Mouse (Mus musculus) spleen, postnatal 4 days (tissue): ENCODE data around the gene Gltp.

ENCODE experiments used
- DNase-seq, 2 experiments: peaks; one replicate each; pipeline ENCODE4 v3.0.0; 2022; ENCODE audit warnings: low spot score in 2 of 2

Gltp gene

GRCm38 (mm10) chr5:114702403-114703392 is 11.9 kb upstream of the Gltp start:
- DNase-seq = peak in 1 of 2 experiments; percentile 39

GRCm38 (mm10) chr5:114699015-114699414 is 8.2 kb upstream of the Gltp start:
- DNase-seq = no peak

- DNase-seq = no peak
These were observed 7.4 kb upstream of the Gltp start for GRCm38 (mm10) chr5:114698044-114698746.

GRCm38 (mm10) chr5:114696939-114697338 is 6.2 kb upstream of the Gltp start:
- DNase-seq = no peak

- no peak for DNase-seq
These were observed 5.0 kb upstream of the Gltp start for GRCm38 (mm10) chr5:114695775-114696174.

GRCm38 (mm10) chr5:114689700-114690366 is 951 bp downstream of the Gltp start:
- DNase-seq = peak in 1 of 2 experiments; percentile 40

GRCm38 (mm10) chr5:114688703-114689102 is 2.1 kb downstream of the Gltp start:
- DNase-seq = no peak

- no peak for DNase-seq
These were observed 2.9 kb downstream of the Gltp start for GRCm38 (mm10) chr5:114687901-114688300.

- DNase-seq = no peak
These were observed 4.0 kb downstream of the Gltp start for GRCm38 (mm10) chr5:114686726-114687210.

- no peak for DNase-seq
These were observed 4.8 kb downstream of the Gltp start for GRCm38 (mm10) chr5:114685986-114686385.

- no peak for DNase-seq
These were observed 9.1 kb downstream of the Gltp start for GRCm38 (mm10) chr5:114681717-114682116.

- DNase-seq = no peak
These were observed 10.0 kb downstream of the Gltp start for GRCm38 (mm10) chr5:114680676-114681285.

- DNase-seq = no peak
These were observed 10.8 kb downstream of the Gltp start for GRCm38 (mm10) chr5:114679841-114680591.

- DNase-seq = no peak
These were observed 16.2 kb downstream of the Gltp start for GRCm38 (mm10) chr5:114674594-114674993.

GRCm38 (mm10) chr5:114673114-114673513 is 17.7 kb downstream of the Gltp start:
- no peak for DNase-seq

- no peak for DNase-seq
These were observed 21.8 kb downstream of the Gltp start for GRCm38 (mm10) chr5:114669014-114669413.

- peak; percentile 99 to 100 for DNase-seq
These were observed 23.4 kb downstream of the Gltp start for GRCm38 (mm10) chr5:114667228-114667856.

- no peak for DNase-seq
These were observed 24.1 kb downstream of the Gltp start for GRCm38 (mm10) chr5:114666659-114667058.

- DNase-seq = no peak
These were observed 26.0 kb downstream of the Gltp start for GRCm38 (mm10) chr5:114664750-114665149.

- no peak for DNase-seq
These were observed 26.6 kb downstream of the Gltp start for GRCm38 (mm10) chr5:114664139-114664538.
